8 mouse cellular contexts compared by ENCODE assay signal in the genomic region with DNA sequence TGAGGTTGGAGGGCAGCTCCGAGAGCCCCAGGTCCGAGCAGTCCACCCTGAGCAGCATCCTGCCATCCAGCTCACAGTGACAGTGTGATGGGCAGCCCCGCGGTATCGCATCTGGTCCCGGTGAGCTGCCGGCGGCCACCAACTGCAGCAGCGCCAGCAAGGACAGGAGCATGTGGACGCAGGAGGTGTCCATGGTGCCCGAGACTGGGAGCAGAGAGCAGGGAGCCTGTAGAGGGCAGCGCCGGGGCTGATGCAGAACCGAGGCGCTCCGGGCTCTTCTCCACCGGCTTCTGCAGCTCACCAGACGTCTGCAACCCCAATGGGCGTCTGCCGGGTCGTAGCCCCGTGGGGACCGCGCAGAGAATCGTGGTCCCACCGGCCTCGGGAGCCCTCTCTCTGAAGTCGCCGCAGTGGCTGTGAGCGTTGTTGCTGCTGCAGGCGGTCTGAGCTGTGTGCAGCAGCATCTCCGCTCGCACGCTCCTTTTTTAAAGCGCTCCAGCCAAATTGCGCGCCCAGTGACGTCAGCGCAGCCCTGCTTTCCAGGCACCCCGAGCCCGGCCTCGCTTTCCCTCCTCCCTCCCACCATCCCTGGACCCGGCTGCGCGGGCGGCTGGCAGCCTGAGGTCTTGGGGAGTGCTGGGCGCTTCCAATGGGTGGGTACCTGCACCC. TPM values are rescaled to one million over a fixed set of nuclear protein-coding genes. Genes with fewer than 3 reads are reported as not detected.
A peak's percentile ranks its signal among the peaks of the same experiment; 100 is the strongest.
DNase-seq lines count a peak whose midpoint lies in the region; ATAC-seq and TF ChIP-seq lines count a peak whose summit lies in the region.

Lgr5 (minus strand) TSS at position 480 of the 669 bp plus-strand sequence.

- H3K4me3 ChIP-seq in forebrain, postnatal 0 days (ENCODE audit: low read depth, low read length): peak within 1 kb of the TSS; percentile 55
- H3K4me3 ChIP-seq in hindbrain, embryonic 16.5 days (ENCODE audit: low read length): peak within 1 kb of the TSS; percentile 74

- H3K27ac ChIP-seq in forebrain, postnatal 0 days (ENCODE audit: low read depth, low read length): no peak within 1 kb of the TSS
- peak within 1 kb of the TSS; percentile 46; the same call in 1 of the 2 replicates for H3K27ac ChIP-seq in hindbrain, embryonic 16.5 days (ENCODE audit: low read depth, low read length)

- ATAC-seq in Patski: peak; percentile 96
- ATAC-seq in forebrain, postnatal 0 days: peak; percentile 88
- peak; percentile 92 for ATAC-seq in hindbrain, embryonic 16.5 days

- H3K4me2 ChIP-seq in forebrain, postnatal 0 days (ENCODE audit: low read depth): peak within 1 kb of the TSS; percentile 95
- H3K4me2 ChIP-seq in hindbrain, embryonic 16.5 days (ENCODE audit: low read length): peak within 1 kb of the TSS; percentile 99

- H3K9me3 ChIP-seq in forebrain, postnatal 0 days (ENCODE audit: low read length): no peaks in the 10 kb centered on the region
- H3K9me3 ChIP-seq in hindbrain, embryonic 16.5 days (ENCODE audit: control insufficient read depth, low read length): no peaks in the 10 kb centered on the region

- peak; percentile 57 for TF ChIP-seq CTCF in Patski (IDR thresholded peaks at IDR 0.05)
- TF ChIP-seq CTCF in forebrain, postnatal 0 days (IDR thresholded peaks at IDR 0.05; ENCODE audit: low read depth): peak; percentile 37

- DNase-seq in Patski (ENCODE audit: low read depth, low spot score): no peak
- DNase-seq in cerebellum, adult 18-20 months: peak; percentile 80 to 84
- DNase-seq in forebrain, postnatal 0 days: peak; percentile 75
- peak; percentile 28 to 45 for DNase-seq in left cerebral cortex, adult 8-10 months (ENCODE audit: low spot score in 2 of 2)
- DNase-seq in lung, postnatal 4 days: peak; percentile 51 to 61
- peak; percentile 69 for DNase-seq in right cerebral cortex, postnatal 25 days
- no peak for DNase-seq in spleen, postnatal 14 days (ENCODE audit: low spot score in 2 of 2)

- in situ Hi-C loops in Patski (cut with MboI; ENCODE audit: low pct_unique_long_range_greater_than_20kb): no loop called here

- 0 out of 2 replicates have a peak, but pooled peaks cover 4% of the 10 kb centered on the region for H3K4me1 ChIP-seq in forebrain, postnatal 0 days (ENCODE audit: insufficient read depth)
- H3K4me1 ChIP-seq in hindbrain, embryonic 16.5 days (ENCODE audit: control insufficient read depth, insufficient read depth, low read depth, low read length): peaks cover 23% of the 10 kb centered on the region

- WGBS in forebrain, postnatal 0 days: 2% methylated on average over 47 of the region's 47 CpGs
- 1% methylated on average over 45 of the region's 47 CpGs for WGBS in hindbrain, embryonic 16.5 days

- peaks cover 58% of the 10 kb centered on the region for H3K27me3 ChIP-seq in Patski
- H3K27me3 ChIP-seq in forebrain, postnatal 0 days (ENCODE audit: insufficient read depth, low read length): peaks cover 70% of the 10 kb centered on the region
- peaks cover 3% of the 10 kb centered on the region; the same call in 1 of the 2 replicates for H3K27me3 ChIP-seq in hindbrain, embryonic 16.5 days (replicated peaks; ENCODE audit: control insufficient read depth, insufficient read depth, low read length)

- CTCF ChIA-PET in Patski (lab: Charles Lee): interaction anchor here (1.7 kb wide), 1 partner anchor 10 kb away, joined by 4 read pairs; no protein-coding TSS in a partner anchor

- H3K36me3 ChIP-seq in forebrain, postnatal 0 days (ENCODE audit: insufficient read depth): no peaks in the 10 kb centered on the region
- H3K36me3 ChIP-seq in hindbrain, embryonic 16.5 days (ENCODE audit: control insufficient read depth, insufficient read depth, low read length): no peaks in the 10 kb centered on the region

- peak within 1 kb of the TSS; percentile 54 for H3K9ac ChIP-seq in forebrain, postnatal 0 days
- H3K9ac ChIP-seq in hindbrain, embryonic 16.5 days (ENCODE audit: low read depth, low read length): peak within 1 kb of the TSS; percentile 73

- POLR2A ChIA-PET in Patski (lab: Charles Lee): no interaction called here

RNA-seq across cellular contexts. Expression of gene Lgr5, which starts in this region (rescaled TPM):
- polyA plus RNA-seq in Patski (2021): not detected
- 1.0 and 1.3 TPM in 2 replicates for total RNA-seq in forebrain, postnatal 0 days (2014; rRNA removed)
- polyA plus RNA-seq in forebrain, postnatal 0 days (2015; fragmentation: Nextera tagmentation; extraction: Ambion mirVana): 0.91 and 1.1 TPM in 2 replicates
- polyA plus RNA-seq in hindbrain, embryonic 16.5 days (2015; fragmentation: Nextera tagmentation; extraction: Ambion mirVana): 2.7 and 2.8 TPM in 2 replicates
- 1 to 10 TPM; 4.1 to 6.8 (median 5.6) TPM for total RNA-seq in left cerebral cortex, adult 8-10 months (2022)

Comparison
In these comparisons a context has a peak if more than half of its experiments do, and no peak if none do; other contexts are left out.
1. Peak in ATAC-seq in Patski; RNA of the gene not detected or under 1 TPM.
2. DNase-seq: peak in cerebellum, adult 18-20 months (2 of 2), forebrain, postnatal 0 days (single experiment), left cerebral cortex, adult 8-10 months (2 of 2), lung, postnatal 4 days (2 of 2) and right cerebral cortex, postnatal 25 days (single experiment); none in Patski (single experiment) and spleen, postnatal 14 days (0 of 2).
3. Peak in every context shown above with its lines, with median percentiles within 50 percentile points of each other: ATAC-seq.